Comparison of ENCODE assay signal across 29 mouse cellular contexts in the genomic region with DNA sequence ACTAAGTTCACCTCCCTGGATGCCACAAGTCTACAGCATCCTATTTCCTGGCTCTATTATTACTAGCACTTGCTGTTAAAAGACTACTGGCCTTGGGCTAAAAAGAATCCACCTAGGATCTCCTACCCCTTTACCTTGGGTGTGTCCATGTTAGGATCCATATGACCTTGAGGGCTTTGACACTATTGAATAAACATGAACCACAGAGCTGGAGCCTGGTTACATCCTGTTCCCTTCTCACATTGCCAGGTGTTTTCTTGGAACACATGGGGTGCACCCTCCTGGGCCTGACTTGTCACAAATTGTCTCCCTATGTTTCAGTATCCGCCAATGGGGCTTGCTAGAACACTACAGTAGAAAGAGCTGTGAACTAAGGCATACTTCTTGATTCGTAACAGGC. TPM values are rescaled to one million over a fixed set of nuclear protein-coding genes. Genes with fewer than 3 reads are reported as not detected.
"Had no signal": no experiment of that assay in that cellular context is flagged by ENCODE, and none has a peak within 500 bp of the region (broad histone marks: within the 10 kb centered on the region; RNA-seq: fewer than 3 reads in every experiment).

No protein-coding gene starts in this region.

- H3K27me3 ChIP-seq: heart, embryonic 13.5 days; heart, embryonic 15.5 days; hindbrain, embryonic 12.5 days; intestine, embryonic 15.5 days; limb, embryonic 12.5 days; liver, embryonic 13.5 days had no signal

- H3K4me2 ChIP-seq: heart, embryonic 11.5 days; heart, embryonic 13.5 days; heart, embryonic 15.5 days; hindbrain, embryonic 12.5 days; hindbrain, embryonic 14.5 days; intestine, embryonic 15.5 days; limb, embryonic 12.5 days; liver, embryonic 11.5 days; liver, embryonic 13.5 days had no signal

- H3K27ac ChIP-seq: gastrocnemius, adult 2 months; heart, adult 2 months; heart, embryonic 13.5 days; heart, embryonic 15.5 days; hindbrain, embryonic 10.5 days; hindbrain, embryonic 12.5 days; hindbrain, embryonic 14.5 days; intestine, embryonic 15.5 days; layer of hippocampus, adult 2 months; limb, embryonic 10.5 days; limb, embryonic 12.5 days; liver, embryonic 13.5 days had no signal

- H3K4me3 ChIP-seq: gastrocnemius, adult 2 months; heart, adult 2 months; heart, embryonic 13.5 days; heart, embryonic 15.5 days; hindbrain, embryonic 10.5 days; hindbrain, embryonic 12.5 days; intestine, embryonic 15.5 days; layer of hippocampus, adult 2 months; limb, embryonic 10.5 days; limb, embryonic 12.5 days; liver, embryonic 13.5 days had no signal

- H3K9ac ChIP-seq: heart, embryonic 13.5 days; heart, embryonic 15.5 days; hindbrain, embryonic 12.5 days; hindbrain, embryonic 14.5 days; intestine, embryonic 15.5 days; limb, embryonic 12.5 days; liver, embryonic 13.5 days had no signal

- H3K9me3 ChIP-seq: heart, embryonic 15.5 days; hindbrain, embryonic 10.5 days; intestine, embryonic 15.5 days; limb, embryonic 10.5 days; limb, embryonic 12.5 days; liver, embryonic 13.5 days had no signal

- DNase-seq: gastrocnemius, adult 2 months; gastrocnemius, postnatal 10 days; gastrocnemius, postnatal 25 days; heart, adult 2 months; heart, postnatal 14 days; heart, postnatal 4 days; kidney, adult 18-20 months; kidney, adult 8-10 months; kidney, postnatal 10 days; kidney, postnatal 25 days; kidney, postnatal 4 days; liver; liver, embryonic 13.5 days had no signal

- ATAC-seq: hindbrain, embryonic 16.5 days; inflammation-experienced regulatory T-cells, adult 6 months; intestine, embryonic 15.5 days; intestine, postnatal 0 days had no signal

- H3K36me3 ChIP-seq: heart, embryonic 13.5 days; heart, embryonic 15.5 days; hindbrain, embryonic 10.5 days; hindbrain, embryonic 12.5 days; intestine, embryonic 15.5 days; limb, embryonic 10.5 days; limb, embryonic 12.5 days; liver, embryonic 13.5 days had no signal

RNA-seq across cellular contexts. Expression of gene Hfm1, which starts 34.3 kb away (rescaled TPM):
- total RNA-seq: gastrocnemius, adult 2 months; gastrocnemius, postnatal 10 days; gastrocnemius, postnatal 25 days; gastrocnemius, postnatal 4 days; granulocyte monocyte progenitor cell, adult 5-6 weeks; heart, adult 2 months; heart, postnatal 14 days had no signal
- polyA plus RNA-seq: heart, adult 2 months; inflammation-experienced regulatory T-cells, adult 6 months had no signal
